Mouse (Mus musculus) kidney, embryonic 14.5 days (tissue): Measurements from ENCODE around the gene Cda. TPM values are rescaled to one million over a fixed set of nuclear protein-coding genes. Genes with fewer than 3 reads are reported as not detected.

Experiments used
- ATAC-seq: fragments of 200-750 bp; cut with Nextera tagmentation; 2 replicates; pipeline ENCODE4 v1.8.0; 2017; ENCODE audit warnings: moderate number of reproducible peaks, mild to moderate bottlenecking, moderate TSS enrichment, moderate library complexity; ENCODE audit not compliant: low FRiP score, low TSS enrichment
- H3K27ac ChIP-seq: fragments of 300-500 bp; sonication (generic); 2 replicates; pipeline ENCODE4 v1.5.1; 2014; ENCODE audit warnings: low read depth, mild to moderate bottlenecking, low read length, moderate library complexity, mixed read lengths
- H3K27me3 ChIP-seq: fragments of 300-500 bp; sonication (generic); 2 replicates; pipeline ENCODE4 v1.6.1; 2014; ENCODE audit warnings: mild to moderate bottlenecking, low read length; ENCODE audit not compliant: control insufficient read depth, insufficient read depth
- H3K36me3 ChIP-seq: fragments of 300-500 bp; sonication (generic); 2 replicates; pipeline ENCODE4 v1.6.1; 2014; ENCODE audit warnings: low read length, mixed read lengths; ENCODE audit not compliant: control insufficient read depth, insufficient read depth
- H3K4me1 ChIP-seq: fragments of 300-500 bp; sonication (generic); 2 replicates; pipeline ENCODE4 v1.6.1; 2014; ENCODE audit warnings: low read length, mixed read lengths; ENCODE audit not compliant: control insufficient read depth, insufficient read depth
- H3K4me2 ChIP-seq: fragments of 300-500 bp; sonication (generic); replicated peaks from 2 replicates; pipeline ENCODE4 v1.6.1; 2014; ENCODE audit warnings: low read depth, mild to moderate bottlenecking, low read length
- H3K4me3 ChIP-seq: fragments of 300-500 bp; sonication (generic); 2 replicates; pipeline ENCODE4 v1.5.1; 2014; ENCODE audit warnings: mild to moderate bottlenecking, low read length
- H3K9ac ChIP-seq: fragments of 300-500 bp; sonication (generic); 2 replicates; pipeline ENCODE4 v1.6.1; 2014; ENCODE audit warnings: low read depth, mild to moderate bottlenecking, low read length, moderate library complexity
- H3K9me3 ChIP-seq: fragments of 300-500 bp; sonication (generic); 2 replicates; pipeline ENCODE4 v1.6.1; 2016; ENCODE audit warnings: low read length; ENCODE audit not compliant: control insufficient read depth
- WGBS: fragments of 180-500 bp; shearing (Covaris S2); extraction: QIAGEN DNeasy Blood & Tissue Kit; methylation state at CpG from one replicate; pipeline ENCODE4 v1.1.7; 2014; 5-methylcytosine and 5-hydroxymethylcytosine counted together
- polyA plus RNA-seq: library from polyadenylated mRNA; unstranded; fragments of >200 nt; fragmentation: Nextera tagmentation; extraction: Ambion mirVana; gene quantifications from 2 replicates; pipeline ENCODE4 v1.2.1, GENCODE M21; 2014

Cda gene
- polyA plus RNA-seq, 1 experiment from 2014 or later: 21.7 TPM

GRCm38 (mm10) chr4:138323753-138324152 is 44.0 kb downstream of the Cda start:
- H3K4me3 ChIP-seq: no peak overlapping the region
- no peak overlapping the region for H3K27ac ChIP-seq
- H3K9me3 ChIP-seq: no peaks in the 10 kb centered on the region
- 84% methylated on average over 4 of the region's 4 CpGs for WGBS
- ATAC-seq: no peak
- 0 out of 2 replicates have a peak, but pooled peaks cover 4% of the 10 kb centered on the region for H3K4me1 ChIP-seq
- H3K36me3 ChIP-seq: peaks cover 3% of the 10 kb centered on the region; the same call in 1 of the 2 replicates
- no peaks in the 10 kb centered on the region for H3K27me3 ChIP-seq
- H3K9ac ChIP-seq: no peak overlapping the region
- no peak overlapping the region for H3K4me2 ChIP-seq

GRCm38 (mm10) chr4:138322692-138323091 is 45.1 kb downstream of the Cda start:
- no peaks in the 10 kb centered on the region for H3K9me3 ChIP-seq

GRCm38 (mm10) chr4:138321488-138321887 is 46.3 kb downstream of the Cda start:
- H3K36me3 ChIP-seq: peaks cover 5% of the 10 kb centered on the region; the same call in 1 of the 2 replicates
- no peaks in the 10 kb centered on the region for H3K27me3 ChIP-seq
- 0 out of 2 replicates have a peak, but pooled peaks cover 2% of the 10 kb centered on the region for H3K4me1 ChIP-seq
- ATAC-seq: no peak
- 79% methylated on average over 7 of the region's 7 CpGs for WGBS
- no peaks in the 10 kb centered on the region for H3K9me3 ChIP-seq
- H3K4me3 ChIP-seq: no peak overlapping the region
- H3K4me2 ChIP-seq: no peak overlapping the region
- H3K9ac ChIP-seq: no peak overlapping the region
- H3K27ac ChIP-seq: no peak overlapping the region

More at GRCm38 (mm10) chr4:138322692-138323091, 45.1 kb downstream of the Cda start:
- no peaks in the 10 kb centered on the region for H3K27me3 ChIP-seq
- H3K4me2 ChIP-seq: no peak overlapping the region
- no peak overlapping the region for H3K4me3 ChIP-seq
- no peak overlapping the region for H3K9ac ChIP-seq
- ATAC-seq: no peak
- 82% methylated on average over 4 of the region's 4 CpGs for WGBS
- 0 out of 2 replicates have a peak, but pooled peaks cover 4% of the 10 kb centered on the region for H3K4me1 ChIP-seq
- no peak overlapping the region for H3K27ac ChIP-seq
- peaks cover 3% of the 10 kb centered on the region; the same call in 1 of the 2 replicates for H3K36me3 ChIP-seq

- Histone ChIP-seq H3K9me3 (no peaks in the 10 kb centered on the region), H3K36me3 (peaks cover 5% of the 10 kb centered on the region; the same call in 1 of the 2 replicates), H3K27me3 (no peaks in the 10 kb centered on the region), H3K4me3 (no peak overlapping the region), H3K4me1 (no peaks in the 10 kb centered on the region), H3K9ac (no peak overlapping the region), H3K4me2 (no peak overlapping the region), H3K27ac (no peak overlapping the region)
- 78% methylated on average over 11 of the region's 11 CpGs for WGBS
- ATAC-seq: no peak
These were observed 47.1 kb downstream of the Cda start for GRCm38 (mm10) chr4:138320711-138321110.

- no peak overlapping the region for H3K27ac ChIP-seq
- peaks cover 12% of the 10 kb centered on the region; the same call in 1 of the 2 replicates for H3K36me3 ChIP-seq
- no peak overlapping the region for H3K9ac ChIP-seq
- no peaks in the 10 kb centered on the region for H3K9me3 ChIP-seq
- no peak overlapping the region for H3K4me2 ChIP-seq
- WGBS: 36% methylated on average over 10 of the region's 10 CpGs
- no peak overlapping the region for H3K4me3 ChIP-seq
- 0 out of 2 replicates have a peak, but pooled peaks have one; percentile 8 for ATAC-seq
- H3K4me1 ChIP-seq: no peaks in the 10 kb centered on the region
- H3K27me3 ChIP-seq: no peaks in the 10 kb centered on the region
These were observed 48.3 kb downstream of the Cda start for GRCm38 (mm10) chr4:138319508-138319907.

- H3K36me3 ChIP-seq: peaks cover 20% of the 10 kb centered on the region; the same call in 1 of the 2 replicates
- H3K27me3 ChIP-seq: no peaks in the 10 kb centered on the region
- no peak overlapping the region for H3K4me3 ChIP-seq
- peak; percentile 55 for ATAC-seq
- no peaks in the 10 kb centered on the region for H3K4me1 ChIP-seq
- 62% methylated on average over 6 of the region's 6 CpGs for WGBS
- no peak overlapping the region for H3K27ac ChIP-seq
- no peaks in the 10 kb centered on the region for H3K9me3 ChIP-seq
- H3K9ac ChIP-seq: no peak overlapping the region
- no peak overlapping the region for H3K4me2 ChIP-seq
These were observed 49.1 kb downstream of the Cda start for GRCm38 (mm10) chr4:138318509-138319266.

- Histone ChIP-seq H3K36me3 (peaks cover 43% of the 10 kb centered on the region), H3K27ac (no peak overlapping the region)
- 92% methylated on average over 6 of the region's 6 CpGs for WGBS
These were observed 51.4 kb downstream of the Cda start for GRCm38 (mm10) chr4:138316369-138316768.

GRCm38 (mm10) chr4:138315781-138316180 is 52.0 kb downstream of the Cda start:
- Histone ChIP-seq H3K9ac (no peak overlapping the region), H3K36me3 (peaks cover 49% of the 10 kb centered on the region)

More at GRCm38 (mm10) chr4:138316369-138316768, 51.4 kb downstream of the Cda start:
- Histone ChIP-seq H3K4me3 (no peak overlapping the region), H3K9ac (no peak overlapping the region), H3K4me1 (no peaks in the 10 kb centered on the region), H3K9me3 (no peaks in the 10 kb centered on the region), H3K4me2 (no peak overlapping the region), H3K27me3 (no peaks in the 10 kb centered on the region)
- no peak for ATAC-seq

GRCm38 (mm10) chr4:138313795-138314194 is 54.0 kb downstream of the Cda start:
- ATAC-seq: no peak
- no peak overlapping the region for H3K9ac ChIP-seq
- no peaks in the 10 kb centered on the region for H3K4me1 ChIP-seq
- 84% methylated on average over 4 of the region's 4 CpGs for WGBS
- no peaks in the 10 kb centered on the region for H3K9me3 ChIP-seq
- H3K36me3 ChIP-seq: peaks cover 63% of the 10 kb centered on the region
- no peak overlapping the region for H3K4me2 ChIP-seq
- no peak overlapping the region for H3K4me3 ChIP-seq
- no peak overlapping the region for H3K27ac ChIP-seq
- H3K27me3 ChIP-seq: no peaks in the 10 kb centered on the region

More at GRCm38 (mm10) chr4:138315781-138316180, 52.0 kb downstream of the Cda start:
- Histone ChIP-seq H3K4me3 (no peak overlapping the region), H3K27ac (no peak overlapping the region), H3K4me1 (no peaks in the 10 kb centered on the region), H3K9me3 (no peaks in the 10 kb centered on the region), H3K4me2 (no peak overlapping the region), H3K27me3 (no peaks in the 10 kb centered on the region)
- no peak for ATAC-seq
- 75% methylated on average over 9 of the region's 9 CpGs for WGBS
